Mouse (Mus musculus): ENCODE measurements at regions not wholly inside any gene's neighbourhood (a gene's known extent, or its start where the extent isn't known, plus 50 kb on each side); places are given as distances from the start of the nearest gene placed in this dataset.

GRCm38 (mm10) chr8:18021196-18021595 lies 956.9 kb downstream of the Defb40 start:
- H3K27ac ChIP-seq = no peak overlapping the region
- no peaks in the 10 kb centered on the region for H3K27me3 ChIP-seq (ENCODE audit: control insufficient read depth, insufficient read depth, low read length)
- DNase-seq (ENCODE audit: low read depth in 3 of 3, low spot score in 3 of 3) = no peak
- ATAC-seq (ENCODE audit: insufficient read depth) = no peak
- H3K4me3 ChIP-seq (ENCODE audit: insufficient read depth in 1 of 2, low read depth in 2 of 2, low read length in 2 of 2) = no peak overlapping the region
- no peak for TF ChIP-seq EP300 (IDR thresholded peaks at IDR 0.05; ENCODE audit: low read depth)
- TF ChIP-seq CTCF (IDR thresholded peaks at IDR 0.05; ENCODE audit: low read depth) = no peak
- no peak overlapping the region for H3K4me2 ChIP-seq (ENCODE audit: low read depth)
- no peak overlapping the region for H3K9ac ChIP-seq (replicated peaks)
- H3K9me3 ChIP-seq (ENCODE audit: control insufficient read depth, low read length) = no peaks in the 10 kb centered on the region
- H3K36me3 ChIP-seq (replicated peaks; ENCODE audit: control insufficient read depth, insufficient read depth, low read depth) = no peaks in the 10 kb centered on the region
- WGBS (ENCODE audit: insufficient replicate concordance) = 32% methylated on average over 2 of the region's 2 CpGs
- no peaks in the 10 kb centered on the region for H3K4me1 ChIP-seq (replicated peaks; ENCODE audit: control insufficient read depth in 2 of 2, insufficient read depth in 2 of 2, low read length in 1 of 2)

GRCm38 (mm10) chr8:18007567-18007966 lies 970.5 kb downstream of the Defb40 start:
- no peak overlapping the region for H3K27ac ChIP-seq
- no peaks in the 10 kb centered on the region for H3K36me3 ChIP-seq (replicated peaks; ENCODE audit: control insufficient read depth, insufficient read depth, low read depth)
- ATAC-seq (ENCODE audit: insufficient read depth) (no peak), DNase-seq (ENCODE audit: low read depth in 3 of 3, low spot score in 3 of 3) (no peak)
- TF ChIP-seq EP300 (IDR thresholded peaks at IDR 0.05; ENCODE audit: low read depth) = no peak
- TF ChIP-seq CTCF (IDR thresholded peaks at IDR 0.05; ENCODE audit: low read depth) = no peak
- H3K4me2 ChIP-seq (ENCODE audit: low read depth) = no peak overlapping the region
- H3K9ac ChIP-seq (replicated peaks) = no peak overlapping the region
- H3K9me3 ChIP-seq (ENCODE audit: control insufficient read depth, low read length) = no peaks in the 10 kb centered on the region
- H3K4me3 ChIP-seq (ENCODE audit: insufficient read depth in 1 of 2, low read depth in 2 of 2, low read length in 2 of 2) = no peak overlapping the region
- no peaks in the 10 kb centered on the region for H3K4me1 ChIP-seq (replicated peaks; ENCODE audit: control insufficient read depth in 2 of 2, insufficient read depth in 2 of 2, low read length in 1 of 2)
- H3K27me3 ChIP-seq (ENCODE audit: control insufficient read depth, insufficient read depth, low read length) = no peaks in the 10 kb centered on the region
- 59% methylated on average over 4 of the region's 4 CpGs for WGBS (ENCODE audit: insufficient replicate concordance)

- no peak overlapping the region for H3K9ac ChIP-seq (replicated peaks)
- no peak overlapping the region for H3K4me2 ChIP-seq (ENCODE audit: low read depth)
- no peak overlapping the region for H3K27ac ChIP-seq
- no peaks in the 10 kb centered on the region for H3K36me3 ChIP-seq (replicated peaks; ENCODE audit: control insufficient read depth, insufficient read depth, low read depth)
- H3K4me3 ChIP-seq (ENCODE audit: insufficient read depth in 1 of 2, low read depth in 2 of 2, low read length in 2 of 2) = no peak overlapping the region
- ATAC-seq (ENCODE audit: insufficient read depth) (no peak), DNase-seq (ENCODE audit: low read depth in 3 of 3, low spot score in 3 of 3) (no peak)
- no peaks in the 10 kb centered on the region for H3K9me3 ChIP-seq (ENCODE audit: control insufficient read depth, low read length)
- WGBS (ENCODE audit: insufficient replicate concordance) = 71% methylated on average over 2 of the region's 2 CpGs
- no peak for TF ChIP-seq CTCF (IDR thresholded peaks at IDR 0.05; ENCODE audit: low read depth)
- no peak for TF ChIP-seq EP300 (IDR thresholded peaks at IDR 0.05; ENCODE audit: low read depth)
- no peaks in the 10 kb centered on the region for H3K4me1 ChIP-seq (replicated peaks; ENCODE audit: control insufficient read depth in 2 of 2, insufficient read depth in 2 of 2, low read length in 1 of 2)
- no peaks in the 10 kb centered on the region for H3K27me3 ChIP-seq (ENCODE audit: control insufficient read depth, insufficient read depth, low read length)
These were observed 972.4 kb downstream of the Defb40 start for GRCm38 (mm10) chr8:18005660-18006059.

- 70% methylated on average over 5 of the region's 5 CpGs for WGBS (ENCODE audit: insufficient replicate concordance)
- no peaks in the 10 kb centered on the region for H3K36me3 ChIP-seq (replicated peaks; ENCODE audit: control insufficient read depth, insufficient read depth, low read depth)
- H3K4me1 ChIP-seq (replicated peaks; ENCODE audit: control insufficient read depth in 2 of 2, insufficient read depth in 2 of 2, low read length in 1 of 2) = no peaks in the 10 kb centered on the region
- no peak overlapping the region for H3K4me2 ChIP-seq (ENCODE audit: low read depth)
- no peak overlapping the region for H3K4me3 ChIP-seq (ENCODE audit: insufficient read depth in 1 of 2, low read depth in 2 of 2, low read length in 2 of 2)
- H3K9me3 ChIP-seq (ENCODE audit: control insufficient read depth, low read length) = no peaks in the 10 kb centered on the region
- H3K27me3 ChIP-seq (ENCODE audit: control insufficient read depth, insufficient read depth, low read length) = no peaks in the 10 kb centered on the region
- DNase-seq (ENCODE audit: low read depth in 3 of 3, low spot score in 3 of 3) (no peak), ATAC-seq (ENCODE audit: insufficient read depth) (no peak)
- TF ChIP-seq CTCF (IDR thresholded peaks at IDR 0.05; ENCODE audit: low read depth) (no peak), EP300 (IDR thresholded peaks at IDR 0.05; ENCODE audit: low read depth) (no peak)
- no peak overlapping the region for H3K27ac ChIP-seq
- no peak overlapping the region for H3K9ac ChIP-seq (replicated peaks)
These were observed 977.3 kb downstream of the Defb40 start for GRCm38 (mm10) chr8:18000750-18001149.

- Histone ChIP-seq H3K27ac (no peak overlapping the region), H3K4me3 (ENCODE audit: insufficient read depth in 1 of 2, low read depth in 2 of 2, low read length in 2 of 2) (no peak overlapping the region), H3K27me3 (ENCODE audit: control insufficient read depth, insufficient read depth, low read length) (no peaks in the 10 kb centered on the region), H3K9ac (replicated peaks) (no peak overlapping the region), H3K36me3 (replicated peaks; ENCODE audit: control insufficient read depth, insufficient read depth, low read depth) (no peaks in the 10 kb centered on the region), H3K9me3 (ENCODE audit: control insufficient read depth, low read length) (no peaks in the 10 kb centered on the region), H3K4me1 (replicated peaks; ENCODE audit: control insufficient read depth in 2 of 2, insufficient read depth in 2 of 2, low read length in 1 of 2) (no peaks in the 10 kb centered on the region), H3K4me2 (ENCODE audit: low read depth) (no peak overlapping the region)
- DNase-seq (ENCODE audit: low read depth in 3 of 3, low spot score in 3 of 3) (no peak), ATAC-seq (ENCODE audit: insufficient read depth) (no peak)
- no peak for TF ChIP-seq EP300 (IDR thresholded peaks at IDR 0.05; ENCODE audit: low read depth)
- TF ChIP-seq CTCF (IDR thresholded peaks at IDR 0.05; ENCODE audit: low read depth) = no peak
- 64% methylated on average over 1 of the region's 1 CpGs for WGBS (ENCODE audit: insufficient replicate concordance)
These were observed 993.3 kb downstream of the Defb40 start for GRCm38 (mm10) chr8:17984779-17985178.

Measured in liver, embryonic 14.5 days (tissue).